Mouse (Mus musculus) bone marrow macrophage, adult 2 months (primary cell): ENCODE data around the gene Trim62.

Experiments used
- CTCF ChIP-seq: IDR thresholded peaks from 2 replicates; pipeline ENCODE4 v1.5.1; 2012; ENCODE audit warnings: low read depth, mild to moderate bottlenecking, low read length, moderate library complexity
- POLR2A ChIP-seq: IDR thresholded peaks from 2 replicates; pipeline ENCODE4 v1.6.1; 2012; ENCODE audit warnings: mild to moderate bottlenecking, low read depth, low read length, borderline replicate concordance

DNA sequence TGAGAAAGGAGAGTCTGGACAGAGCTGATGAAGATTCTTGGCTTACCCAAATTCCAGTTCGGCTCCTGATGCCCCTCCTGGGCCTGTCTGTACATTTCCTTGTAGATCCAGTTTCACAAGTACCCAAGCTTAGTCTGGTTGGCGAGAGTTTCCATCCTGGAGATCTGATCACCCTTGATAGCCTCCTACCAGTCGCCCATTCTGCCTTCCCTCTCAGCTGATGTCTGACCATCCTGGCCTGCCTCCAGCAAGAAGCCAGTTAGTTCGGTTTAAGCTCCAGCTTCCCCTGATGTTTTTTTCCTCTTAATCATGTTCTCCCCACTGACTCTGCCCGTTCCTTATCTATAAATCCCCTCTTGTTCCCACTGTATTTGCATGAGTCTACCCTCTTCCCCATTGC lies 45.2 kb upstream of the Trim62 start:
- TF ChIP-seq POLR2A: no peak
- no peak for TF ChIP-seq CTCF
